Mouse (Mus musculus): ENCODE measurements around the gene Tomt.

GRCm38 (mm10) chr7:101936996-101937395 is 30.8 kb upstream of the Tomt start:
- TF ChIP-seq CTCF (IDR thresholded peaks at IDR 0.05; ENCODE audit: insufficient read depth, low read length) (no peak), POLR2A (IDR thresholded peaks at IDR 0.05; ENCODE audit: borderline replicate concordance, extremely low read depth, low read depth, low read length) (no peak)
